Mouse (Mus musculus): ENCODE data around the gene Wfdc13.
"Not testable (repeated sequence)": the region's sequence is repeated elsewhere in the genome, so short reads cannot be mapped to it uniquely, and the experiment has no call there.

The Wfdc13 gene

GRCm38 (mm10) chr2:164716194-164716786 lies 31.4 kb downstream of the Wfdc13 start:
- DNase-seq (ENCODE audit: low spot score), result not testable (repeated sequence)

GRCm38 (mm10) chr2:164723276-164723675 lies 38.4 kb downstream of the Wfdc13 start:
- DNase-seq (ENCODE audit: low spot score), result no peak

GRCm38 (mm10) chr2:164725895-164726619 lies 41.1 kb downstream of the Wfdc13 start:
- peak; percentile 44 for DNase-seq (ENCODE audit: low spot score)

GRCm38 (mm10) chr2:164731719-164732118 lies 46.8 kb downstream of the Wfdc13 start:
- no peak for DNase-seq (ENCODE audit: low spot score)

- DNase-seq (ENCODE audit: low spot score), result no peak
These were observed 48.4 kb downstream of the Wfdc13 start for GRCm38 (mm10) chr2:164733259-164733658.

- no peak for DNase-seq (ENCODE audit: low spot score)
These were observed 49.9 kb downstream of the Wfdc13 start for GRCm38 (mm10) chr2:164734839-164735238.

- no peak for DNase-seq (ENCODE audit: low spot score)
These were observed 50.5 kb downstream of the Wfdc13 start for GRCm38 (mm10) chr2:164735446-164735845.
